Mouse (Mus musculus): Measurements from ENCODE around the gene Enam. TPM values are rescaled to one million over a fixed set of nuclear protein-coding genes. Genes with fewer than 3 reads are reported as not detected.
"Not testable (repeated sequence)": the region's sequence is repeated elsewhere in the genome, so short reads cannot be mapped to it uniquely, and the experiment has no call there.

Gene Enam
- not detected for total RNA-seq (2022)

- DNase-seq (ENCODE audit: low spot score in 2 of 2), result no peak
These were observed at the start of gene Enam for GRCm38 (mm10) chr5:88487675-88488074. TSS of gene Enam (plus strand) at chr5:88487975.

- no peak for DNase-seq (ENCODE audit: low spot score in 2 of 2)
These were observed 32.1 kb upstream of the Enam start, which contains the start of gene Ambn for GRCm38 (mm10) chr5:88455691-88456090. TSS of gene Ambn (plus strand) at chr5:88455991.

- DNase-seq (ENCODE audit: low spot score in 2 of 2), result no peak
These were observed 20.3 kb upstream of the Enam start for GRCm38 (mm10) chr5:88467471-88467870.

- no peak for DNase-seq (ENCODE audit: low spot score in 2 of 2)
These were observed 18.7 kb upstream of the Enam start for GRCm38 (mm10) chr5:88468807-88469704.

GRCm38 (mm10) chr5:88489004-88489403 lies 1.2 kb downstream of the Enam start:
- DNase-seq (ENCODE audit: low spot score in 2 of 2), result no peak

- no peak for DNase-seq (ENCODE audit: low spot score in 2 of 2)
These were observed 3.3 kb downstream of the Enam start for GRCm38 (mm10) chr5:88491111-88491510.

GRCm38 (mm10) chr5:88499781-88500180 lies 12.0 kb downstream of the Enam start:
- DNase-seq (ENCODE audit: low spot score in 2 of 2), result no peak

GRCm38 (mm10) chr5:88508555-88508954 lies 20.8 kb downstream of the Enam start:
- no peak for DNase-seq (ENCODE audit: low spot score in 2 of 2)

GRCm38 (mm10) chr5:88508990-88509389 lies 21.2 kb downstream of the Enam start:
- no peak for DNase-seq (ENCODE audit: low spot score in 2 of 2)

- DNase-seq (ENCODE audit: low spot score in 2 of 2), result no peak
These were observed 31.5 kb downstream of the Enam start for GRCm38 (mm10) chr5:88519232-88519631.

GRCm38 (mm10) chr5:88527657-88528056 lies 39.9 kb downstream of the Enam start, which contains the start of gene Jchain:
TSS of gene Jchain (minus strand) at chr5:88527891.
- no peak for DNase-seq (ENCODE audit: low spot score in 2 of 2)

- no peak for DNase-seq (ENCODE audit: low spot score in 2 of 2)
These were observed 43.1 kb downstream of the Enam start for GRCm38 (mm10) chr5:88530908-88531307.

GRCm38 (mm10) chr5:88534697-88535096 lies 46.9 kb downstream of the Enam start:
- DNase-seq (ENCODE audit: low spot score in 2 of 2), result no peak

- DNase-seq (ENCODE audit: low spot score in 2 of 2), result no peak
These were observed 53.1 kb downstream of the Enam start for GRCm38 (mm10) chr5:88540845-88541244.

- no peak for DNase-seq (ENCODE audit: low spot score in 2 of 2)
These were observed 55.0 kb downstream of the Enam start for GRCm38 (mm10) chr5:88542651-88543282.

- DNase-seq (ENCODE audit: low spot score in 2 of 2), result not testable (repeated sequence)
These were observed 56.6 kb downstream of the Enam start for GRCm38 (mm10) chr5:88544411-88544810.

GRCm38 (mm10) chr5:88545536-88545935 lies 57.8 kb downstream of the Enam start:
- DNase-seq (ENCODE audit: low spot score in 2 of 2), result no peak

GRCm38 (mm10) chr5:88553271-88554085 lies 65.7 kb downstream of the Enam start:
- DNase-seq (ENCODE audit: low spot score in 2 of 2), result no peak

- DNase-seq (ENCODE audit: low spot score in 2 of 2), result peak; percentile 87 to 92
These were observed 66.5 kb downstream of the Enam start, which contains the start of gene Utp3 for GRCm38 (mm10) chr5:88554086-88554886. TSS of gene Utp3 (plus strand) at chr5:88554462.
